Mouse (Mus musculus) lung, embryonic 16.5 days (tissue): ENCODE measurements at regions not wholly inside any gene's neighbourhood (a gene's known extent, or its start where the extent isn't known, plus 50 kb on each side); places are given as distances from the start of the nearest gene placed in this dataset.
"Not testable (repeated sequence)": the region's sequence is repeated elsewhere in the genome, so short reads cannot be mapped to it uniquely, and the experiment has no call there.

ENCODE experiments used
- ATAC-seq: fragments of 200-750 bp; cut with Nextera tagmentation; 2 replicates; pipeline ENCODE4 v1.8.0; 2017; ENCODE audit warnings: low read depth, mild to moderate bottlenecking, moderate library complexity
- H3K27ac ChIP-seq: fragments of 300-500 bp; sonication (generic); 2 replicates; pipeline ENCODE4 v1.5.1; 2014; ENCODE audit warnings: mild to moderate bottlenecking, control low read depth, low read length
- H3K27me3 ChIP-seq: fragments of 300-500 bp; sonication (generic); 2 replicates; pipeline ENCODE4 v1.6.1; 2014; ENCODE audit warnings: low read depth, low read length, mixed read lengths; ENCODE audit not compliant: control insufficient read depth, insufficient read depth
- H3K36me3 ChIP-seq: fragments of 300-500 bp; sonication (generic); 2 replicates; pipeline ENCODE4 v1.6.1; 2014; ENCODE audit warnings: low read length; ENCODE audit not compliant: control insufficient read depth, insufficient read depth
- H3K4me1 ChIP-seq: fragments of 300-500 bp; sonication (generic); replicated peaks from 2 replicates; pipeline ENCODE4 v1.6.1; 2014; ENCODE audit warnings: low read length, mixed read lengths; ENCODE audit not compliant: control insufficient read depth, insufficient read depth
- H3K4me2 ChIP-seq: fragments of 300-500 bp; sonication (generic); 2 replicates; pipeline ENCODE4 v1.6.1; 2014; ENCODE audit warnings: low read depth, low read length, control low read depth
- H3K4me3 ChIP-seq: fragments of 300-500 bp; sonication (generic); 2 replicates; pipeline ENCODE4 v1.5.1; 2014; ENCODE audit warnings: mild to moderate bottlenecking, low read length, control low read depth
- H3K9ac ChIP-seq: fragments of 300-500 bp; sonication (generic); 2 replicates; pipeline ENCODE4 v1.6.1; 2014; ENCODE audit warnings: low read length, control low read depth
- H3K9me3 ChIP-seq: fragments of 300-500 bp; sonication (generic); 2 replicates; pipeline ENCODE4 v1.6.1; 2016; ENCODE audit warnings: low read length; ENCODE audit not compliant: control insufficient read depth
- WGBS: fragments of 180-500 bp; shearing (Covaris S2); extraction: QIAGEN DNeasy Blood & Tissue Kit; methylation state at CpG from one replicate; pipeline ENCODE4 v1.1.7; 2014; 5-methylcytosine and 5-hydroxymethylcytosine counted together

DNA sequence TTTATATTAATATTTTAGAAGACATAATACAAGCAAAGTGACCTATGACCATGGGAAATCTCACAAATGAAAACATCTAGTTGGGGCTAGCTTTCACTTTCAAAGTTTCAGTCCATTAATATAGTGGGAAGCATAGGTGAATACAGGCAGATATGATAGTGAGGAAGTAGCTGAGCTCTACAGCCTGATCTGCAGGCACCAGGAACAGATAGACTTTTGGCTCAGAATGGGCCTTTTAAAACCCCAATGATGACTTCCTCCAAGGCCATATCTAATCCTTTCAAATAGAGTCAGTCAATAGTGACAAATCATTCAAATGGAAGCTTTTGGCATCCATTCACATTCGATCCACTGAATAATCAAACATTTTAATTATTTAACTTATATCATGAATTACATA is 581.6 kb upstream of the Pcdh17 start:
- no peaks in the 10 kb centered on the region for H3K9me3 ChIP-seq
- H3K27ac ChIP-seq, result no peak overlapping the region
- no peak overlapping the region for H3K4me2 ChIP-seq
- ATAC-seq, result no peak
- 76% methylated on average over 1 of the region's 1 CpGs for WGBS
- H3K4me1 ChIP-seq, result no peaks in the 10 kb centered on the region
- H3K27me3 ChIP-seq, result no peaks in the 10 kb centered on the region
- H3K36me3 ChIP-seq, result no peaks in the 10 kb centered on the region
- no peak overlapping the region for H3K4me3 ChIP-seq
- no peak overlapping the region for H3K9ac ChIP-seq

DNA sequence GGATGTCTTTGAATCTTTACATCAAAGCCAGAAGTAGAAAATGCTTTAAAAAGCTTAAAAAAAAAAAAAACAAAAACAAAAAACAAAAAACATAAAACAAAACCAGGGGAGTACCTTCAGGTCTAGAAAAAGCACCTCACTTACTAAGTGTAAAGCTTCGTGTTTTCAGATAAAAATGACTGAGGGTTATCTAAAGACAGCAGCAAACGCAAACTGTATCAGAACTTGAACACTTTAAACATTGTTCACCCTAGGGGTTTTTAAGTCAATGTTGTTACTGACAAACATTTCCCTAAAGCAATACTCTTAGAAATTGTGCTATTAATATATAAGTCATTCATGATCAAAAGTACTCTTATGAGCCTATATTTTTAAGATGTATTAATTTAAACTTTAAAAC is 580.7 kb upstream of the Pcdh17 start:
- no peak overlapping the region for H3K4me3 ChIP-seq
- whole genome bisulfite sequencing, result 60% methylated on average over 2 of the region's 2 CpGs

DNA sequence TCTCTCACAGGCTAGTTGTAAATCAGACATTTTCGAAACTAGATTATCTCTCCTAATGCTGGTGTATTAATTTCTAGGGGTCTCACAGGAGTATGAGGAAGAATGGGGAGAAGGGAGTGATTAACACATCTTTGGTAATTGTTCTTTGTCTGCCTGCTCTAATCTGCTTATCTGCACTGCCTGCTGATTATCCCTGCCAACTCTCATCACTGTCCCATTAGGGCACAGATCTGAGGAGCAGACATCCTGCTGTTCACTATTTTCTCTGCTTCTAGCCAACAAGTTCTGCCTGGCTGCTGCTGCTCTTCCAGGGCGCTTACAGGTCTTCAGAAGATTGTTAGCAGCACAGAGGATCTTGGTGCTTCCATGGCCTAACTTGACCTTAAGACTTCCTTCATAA is 557.0 kb upstream of the Pcdh17 start:
- H3K27me3 ChIP-seq, result no peaks in the 10 kb centered on the region
- no peak overlapping the region for H3K27ac ChIP-seq
- ATAC-seq, result no peak
- no peaks in the 10 kb centered on the region for H3K9me3 ChIP-seq
- 50% methylated on average over 2 of the region's 2 CpGs for WGBS
- no peak overlapping the region for H3K4me3 ChIP-seq
- no peaks in the 10 kb centered on the region for H3K4me1 ChIP-seq
- no peak overlapping the region for H3K4me2 ChIP-seq
- H3K36me3 ChIP-seq, result no peaks in the 10 kb centered on the region
- H3K9ac ChIP-seq, result no peak overlapping the region

More for the DNA sequence above, 580.7 kb upstream of the Pcdh17 start:
- Histone ChIP-seq H3K9me3 (no peaks in the 10 kb centered on the region), H3K4me2 (no peak overlapping the region), H3K36me3 (no peaks in the 10 kb centered on the region), H3K9ac (no peak overlapping the region), H3K27me3 (no peaks in the 10 kb centered on the region), H3K4me1 (no peaks in the 10 kb centered on the region), H3K27ac (no peak overlapping the region)
- no peak for ATAC-seq

DNA sequence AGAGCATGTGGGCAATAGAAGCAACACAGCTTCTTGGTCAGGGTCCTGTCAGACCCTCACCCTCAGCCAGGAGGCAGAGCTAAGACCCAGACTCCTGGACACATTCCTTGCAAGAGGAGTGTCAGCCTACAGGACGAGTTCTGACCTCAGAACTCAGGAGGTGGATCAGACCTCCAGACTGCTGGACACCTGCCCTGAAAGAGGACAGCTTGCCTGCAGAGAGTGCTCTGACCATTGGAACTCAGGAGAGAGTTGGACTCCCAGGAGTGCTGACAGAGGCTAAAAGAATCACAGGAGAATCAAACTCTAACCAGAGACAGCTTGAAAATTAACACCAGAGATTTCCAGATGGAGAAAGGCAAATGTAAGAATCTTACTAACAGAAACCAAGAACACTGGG is 542.7 kb upstream of the Pcdh17 start:
- not testable (repeated sequence) for H3K36me3 ChIP-seq, H3K4me1 ChIP-seq, H3K27ac ChIP-seq, H3K4me3 ChIP-seq, H3K9me3 ChIP-seq, ATAC-seq, H3K9ac ChIP-seq, H3K27me3 ChIP-seq, H3K4me2 ChIP-seq
- WGBS, result 28% methylated on average over 1 of the region's 1 CpGs

DNA sequence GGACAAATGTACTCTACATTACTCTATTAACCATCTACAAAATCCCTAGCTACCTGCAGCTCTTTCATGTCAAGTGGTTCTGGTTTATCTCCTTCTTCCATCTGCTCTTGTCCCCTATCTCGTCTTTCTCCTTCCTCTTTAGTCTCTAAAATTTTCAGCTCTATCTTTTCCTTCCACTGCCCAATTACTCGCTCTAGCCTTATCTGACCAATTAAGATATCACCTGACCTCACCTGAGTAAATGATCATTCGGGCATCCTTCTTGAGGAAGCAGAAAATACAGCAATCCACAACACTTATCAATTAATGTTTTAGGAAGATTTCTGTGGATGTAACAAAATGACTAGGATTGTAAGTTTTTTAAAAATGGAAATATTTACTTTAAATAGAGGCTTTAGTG is 500.3 kb upstream of the Pcdh17 start:
- ATAC-seq, result no peak
- Histone ChIP-seq H3K9ac (no peak overlapping the region), H3K27ac (no peak overlapping the region), H3K4me3 (no peak overlapping the region), H3K4me1 (no peaks in the 10 kb centered on the region), H3K27me3 (no peaks in the 10 kb centered on the region), H3K36me3 (no peaks in the 10 kb centered on the region), H3K4me2 (no peak overlapping the region), H3K9me3 (no peaks in the 10 kb centered on the region)
- WGBS, result 69% methylated on average over 3 of the region's 3 CpGs

DNA sequence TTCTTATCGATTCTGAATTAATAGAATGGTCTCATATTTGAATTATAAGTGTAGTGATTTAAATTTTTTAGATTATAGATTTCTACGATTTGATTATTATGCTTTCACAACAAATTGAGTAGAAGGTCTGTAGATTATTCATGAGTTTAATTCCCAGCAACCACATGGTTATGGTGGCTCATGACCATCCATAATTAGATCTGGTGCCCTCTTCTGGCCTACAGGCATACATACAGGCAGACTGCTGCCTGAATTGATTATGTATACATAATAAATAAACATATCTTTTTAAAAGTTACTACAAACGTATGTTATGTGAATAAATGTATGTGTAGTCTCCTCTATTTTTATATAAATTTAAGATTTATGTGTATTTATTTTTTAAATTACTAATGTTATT is 499.2 kb upstream of the Pcdh17 start:
- no peak overlapping the region for H3K4me2 ChIP-seq
- WGBS, result 54% methylated on average over 3 of the region's 3 CpGs
- no peak for ATAC-seq
- no peaks in the 10 kb centered on the region for H3K9me3 ChIP-seq
- H3K36me3 ChIP-seq, result no peaks in the 10 kb centered on the region
- no peak overlapping the region for H3K9ac ChIP-seq
- H3K4me3 ChIP-seq, result no peak overlapping the region
- H3K27ac ChIP-seq, result no peak overlapping the region
- no peaks in the 10 kb centered on the region for H3K27me3 ChIP-seq
- no peaks in the 10 kb centered on the region for H3K4me1 ChIP-seq

DNA sequence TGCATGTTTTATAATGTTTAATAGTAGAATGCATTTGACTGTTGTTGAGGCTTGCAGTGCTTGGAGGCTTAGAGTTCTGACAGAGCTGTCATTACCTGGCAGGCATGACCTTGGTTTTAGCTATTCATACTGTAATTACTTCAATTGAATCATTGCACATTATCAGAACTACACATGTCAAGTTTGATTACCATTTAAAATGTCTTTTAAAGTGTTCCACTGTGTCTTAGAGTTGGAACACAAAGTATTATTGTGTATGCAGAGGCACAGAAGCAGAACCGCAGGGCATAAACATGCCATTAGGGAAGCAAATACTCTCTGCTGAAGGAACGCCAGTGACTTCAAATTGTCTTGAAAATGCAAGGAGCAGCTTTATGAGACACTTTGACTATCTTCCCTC is 493.7 kb upstream of the Pcdh17 start:
- Histone ChIP-seq H3K4me3 (no peak overlapping the region), H3K4me2 (no peak overlapping the region), H3K9ac (no peak overlapping the region), H3K36me3 (no peaks in the 10 kb centered on the region), H3K4me1 (no peaks in the 10 kb centered on the region), H3K9me3 (no peaks in the 10 kb centered on the region), H3K27me3 (no peaks in the 10 kb centered on the region), H3K27ac (no peak overlapping the region)
- no peak for ATAC-seq
- WGBS, result 88% methylated on average over 2 of the region's 2 CpGs

DNA sequence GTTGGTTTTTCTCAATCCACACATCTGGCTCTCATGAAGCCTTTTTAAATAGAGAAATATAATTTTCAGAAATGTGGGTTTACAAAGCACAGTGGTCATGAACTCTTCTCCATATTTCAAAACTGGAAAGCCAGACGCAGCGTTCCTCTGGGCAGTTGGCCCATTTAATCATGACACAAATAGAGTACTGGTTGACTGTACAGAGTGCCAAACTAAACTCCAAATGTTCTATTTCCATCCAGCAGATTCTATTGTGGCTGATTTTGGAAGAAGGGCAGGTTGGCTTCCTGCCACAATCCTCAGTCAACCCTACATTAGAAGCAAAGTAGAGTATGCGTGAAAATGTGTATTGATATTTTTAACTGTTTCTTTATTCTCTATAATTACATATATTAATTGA is 484.3 kb upstream of the Pcdh17 start:
- H3K36me3 ChIP-seq, result no peaks in the 10 kb centered on the region
- H3K9ac ChIP-seq, result no peak overlapping the region
- no peaks in the 10 kb centered on the region for H3K4me1 ChIP-seq
- H3K4me2 ChIP-seq, result no peak overlapping the region
- WGBS, result 46% methylated on average over 3 of the region's 3 CpGs
- H3K27me3 ChIP-seq, result no peaks in the 10 kb centered on the region
- ATAC-seq, result peak; percentile 92
- no peak overlapping the region for H3K4me3 ChIP-seq
- H3K27ac ChIP-seq, result no peak overlapping the region
- no peaks in the 10 kb centered on the region for H3K9me3 ChIP-seq

DNA sequence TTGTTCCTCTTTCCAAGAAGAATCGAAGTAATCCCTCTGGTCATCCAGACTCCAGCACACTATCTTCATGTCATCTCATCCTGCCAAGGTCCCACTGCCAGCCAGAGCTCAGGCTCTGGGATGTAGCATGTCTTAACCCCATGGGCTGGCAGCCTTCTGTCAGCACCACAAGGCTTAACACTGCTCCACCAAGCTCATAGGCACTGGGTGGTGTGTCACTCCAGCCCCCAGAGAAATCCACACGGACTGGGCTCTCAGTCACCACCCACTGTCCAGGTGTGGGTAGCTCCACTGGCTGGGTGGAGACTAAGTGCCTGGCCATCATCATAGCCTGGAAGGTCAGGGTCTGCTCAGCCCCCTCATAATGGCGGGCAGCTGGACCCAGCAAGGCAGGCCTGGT is 459.8 kb upstream of the Pcdh17 start:
- no peak overlapping the region for H3K4me2 ChIP-seq
- H3K36me3 ChIP-seq, result no peaks in the 10 kb centered on the region
- H3K4me3 ChIP-seq, result no peak overlapping the region
- H3K9ac ChIP-seq, result no peak overlapping the region
- ATAC-seq, result no peak
- H3K27ac ChIP-seq, result no peak overlapping the region
- H3K9me3 ChIP-seq, result no peaks in the 10 kb centered on the region
- no peaks in the 10 kb centered on the region for H3K4me1 ChIP-seq
- no peaks in the 10 kb centered on the region for H3K27me3 ChIP-seq
- 71% methylated on average over 3 of the region's 3 CpGs for WGBS
